Mouse (Mus musculus): ENCODE data around the gene Metap1d. TPM values are rescaled to one million over a fixed set of nuclear protein-coding genes. Genes with fewer than 3 reads are reported as not detected.

The Metap1d gene
- total RNA-seq, 2 experiments from 2014 or later, result 1.3 to 8.4 TPM

- ATAC-seq (replicated peaks; ENCODE audit: low FRiP score, poor library complexity, severe bottlenecking), result no peak
Observed at GRCm38 (mm10) chr2:71542227-71542815, 89.2 kb downstream of the Metap1d start.

DNA sequence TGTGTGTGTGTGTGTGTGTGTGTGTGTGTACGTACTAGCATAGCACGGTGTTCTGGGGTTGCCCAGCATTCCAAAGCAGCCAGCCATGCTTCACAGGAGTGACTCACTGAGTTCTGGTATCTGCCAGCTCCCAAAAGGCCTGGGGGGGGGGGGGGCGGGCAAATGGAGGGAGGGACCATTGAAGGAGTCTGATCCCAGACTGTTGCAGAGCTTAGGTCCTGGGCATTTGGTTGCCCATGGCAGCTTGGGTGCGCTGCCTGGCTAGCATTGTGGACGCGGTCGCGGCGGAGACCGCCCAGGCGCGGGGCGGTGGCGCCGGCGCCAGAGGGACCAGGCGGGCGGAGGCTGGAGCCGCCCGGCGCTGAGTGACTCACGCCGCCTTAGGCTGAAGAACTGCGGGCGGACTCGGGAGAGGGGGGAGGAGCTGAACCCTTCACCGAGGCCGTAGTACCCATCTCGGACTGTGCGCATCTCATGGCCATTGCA lies 89.8 kb downstream of the Metap1d start:
- ATAC-seq (replicated peaks; ENCODE audit: low FRiP score, poor library complexity, severe bottlenecking), result no peak

DNA sequence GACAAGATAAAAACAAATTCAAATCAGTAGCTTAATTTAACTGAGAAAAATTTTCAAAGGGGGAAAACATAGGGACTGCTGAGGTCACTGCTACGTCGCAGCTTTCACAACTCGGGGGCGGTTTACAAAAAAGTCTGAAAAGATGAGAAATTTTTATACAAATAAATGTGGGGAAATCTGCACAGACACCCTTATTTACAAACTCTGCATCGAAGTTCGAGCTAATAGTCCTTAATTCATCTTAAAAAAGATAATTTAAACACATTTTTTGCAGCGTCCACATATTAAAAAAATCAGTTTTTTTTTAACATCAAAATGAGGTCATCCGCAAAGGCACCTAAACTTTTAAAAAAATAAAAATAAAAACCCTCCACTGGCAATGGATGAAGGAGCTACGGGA lies 90.5 kb downstream of the Metap1d start:
- no peak for ATAC-seq (replicated peaks; ENCODE audit: low FRiP score, poor library complexity, severe bottlenecking)

DNA sequence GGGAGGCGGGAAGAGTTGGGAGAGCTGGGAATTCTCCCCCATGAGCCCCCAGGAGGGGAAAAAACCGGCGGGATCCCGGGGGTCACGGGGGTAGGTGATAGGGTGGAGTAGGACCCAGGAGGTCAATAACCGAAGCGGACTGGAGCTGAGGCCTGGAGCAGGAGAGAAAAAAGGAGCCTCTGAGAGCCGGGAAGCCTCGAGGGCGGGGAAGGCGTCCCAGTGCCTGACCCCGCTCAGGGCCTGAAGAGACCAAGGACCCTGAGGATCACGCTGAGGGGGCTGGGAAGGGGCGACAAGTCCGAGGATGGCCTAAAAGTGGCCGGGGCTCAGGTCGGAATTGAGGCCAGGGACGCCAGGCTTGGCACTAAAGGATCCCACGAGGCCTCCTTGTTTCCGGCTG lies 90.9 kb downstream of the Metap1d start:
- ATAC-seq (replicated peaks; ENCODE audit: low FRiP score, poor library complexity, severe bottlenecking), result no peak

DNA sequence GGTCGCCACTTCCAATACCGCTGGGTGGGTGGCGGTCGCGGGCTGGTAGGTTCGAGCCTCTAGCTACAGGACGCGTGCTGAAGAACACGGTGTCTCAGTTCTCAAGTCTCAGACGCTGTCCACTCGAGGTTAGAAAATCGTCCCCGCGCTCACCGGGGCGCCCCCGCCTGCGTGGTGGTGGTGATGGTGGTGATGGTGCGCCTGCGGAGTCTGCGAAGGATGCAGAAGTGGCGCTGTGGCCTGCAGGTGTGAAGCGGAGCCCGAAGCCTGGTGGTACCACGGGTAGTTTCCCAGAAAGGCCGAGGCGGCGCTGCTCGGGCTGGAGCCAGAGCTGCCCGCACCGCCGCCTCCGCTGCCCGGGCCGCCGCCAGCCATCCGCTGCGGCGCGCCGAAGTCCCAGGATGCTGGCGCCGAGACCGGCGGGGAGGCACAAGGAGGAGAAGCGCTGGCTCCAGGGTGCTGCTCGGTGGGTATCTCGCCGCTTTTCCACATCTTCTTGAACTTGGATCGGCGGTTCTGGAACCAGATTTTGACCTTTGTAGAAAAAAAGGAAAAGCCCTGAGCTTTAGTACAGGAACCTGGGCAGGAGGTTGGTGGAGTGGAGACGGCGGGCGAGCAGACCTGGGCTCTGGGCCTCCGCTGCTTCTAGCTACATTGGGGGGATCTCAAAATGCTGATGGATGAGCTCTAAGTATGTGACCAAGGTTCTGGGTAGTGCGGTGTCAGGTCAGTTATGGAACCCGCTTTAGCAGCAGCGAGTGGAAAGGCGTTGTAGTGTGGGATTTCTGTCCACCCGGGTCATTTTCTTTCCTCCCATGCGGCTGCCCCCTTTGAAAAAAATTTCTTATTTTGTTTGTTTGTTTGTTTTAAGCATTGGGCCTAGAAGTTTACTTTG lies 91.6 kb downstream of the Metap1d start:
- ATAC-seq (replicated peaks; ENCODE audit: low FRiP score, poor library complexity, severe bottlenecking), result no peak

DNA sequence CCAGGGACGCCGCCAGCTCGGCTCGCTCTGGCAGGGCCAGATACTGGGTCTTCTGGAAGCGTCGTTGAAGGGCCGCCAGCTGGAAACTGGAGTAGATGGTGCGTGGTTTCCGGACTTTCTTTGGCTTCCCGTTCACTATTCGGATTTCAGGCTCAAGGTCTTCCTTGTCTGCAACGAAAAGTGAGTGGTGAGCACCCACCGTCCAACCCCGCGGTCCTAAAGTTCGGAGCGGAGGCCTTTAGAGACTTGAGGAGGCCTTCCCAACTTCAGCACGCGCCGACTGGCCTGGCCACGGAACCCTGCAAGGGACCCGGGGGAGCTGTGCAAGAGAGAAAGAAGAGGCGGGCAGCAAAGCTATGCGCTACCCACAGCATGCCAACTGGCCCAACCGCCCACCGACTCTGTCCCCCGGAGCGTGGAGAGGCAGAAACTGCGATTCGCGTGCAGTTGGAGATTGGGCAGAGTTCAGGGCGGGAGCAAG lies 92.4 kb downstream of the Metap1d start:
- no peak for ATAC-seq (replicated peaks; ENCODE audit: low FRiP score, poor library complexity, severe bottlenecking)

- no peak for ATAC-seq (replicated peaks; ENCODE audit: low FRiP score, poor library complexity, severe bottlenecking)
Observed at GRCm38 (mm10) chr2:71545882-71546639, 93.0 kb downstream of the Metap1d start.

- no peak for ATAC-seq (replicated peaks; ENCODE audit: low FRiP score, poor library complexity, severe bottlenecking)
Observed at GRCm38 (mm10) chr2:71546640-71547071, 93.6 kb downstream of the Metap1d start, which contains the start of gene Dlx2. Dlx2 (minus strand) TSS chr2:71546754.

- ATAC-seq (replicated peaks; ENCODE audit: low FRiP score, poor library complexity, severe bottlenecking), result 0 out of 2 replicates have a peak, but pooled peaks have one; percentile 68
Observed at GRCm38 (mm10) chr2:71547829-71548228, 94.8 kb downstream of the Metap1d start.

DNA sequence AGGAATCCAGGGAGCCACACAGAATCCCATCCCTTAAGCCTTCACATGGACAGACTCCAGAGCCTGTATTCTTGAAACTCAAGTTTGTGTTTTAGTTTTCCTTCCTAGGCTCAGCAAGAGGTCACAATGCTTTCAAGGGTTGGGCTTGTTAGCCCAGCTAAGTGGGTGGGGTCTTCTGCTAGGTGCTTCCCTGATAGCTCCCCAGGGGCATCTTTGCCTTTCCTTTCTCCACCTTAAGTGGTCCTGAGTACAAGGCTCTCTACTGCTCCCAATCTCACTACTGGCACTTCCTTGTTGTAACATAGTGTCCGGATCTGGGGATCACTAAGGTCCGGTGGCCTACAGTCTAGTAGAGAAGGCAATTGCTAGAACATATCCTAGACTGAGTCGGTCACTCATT lies 97.3 kb downstream of the Metap1d start:
- ATAC-seq (replicated peaks; ENCODE audit: low FRiP score, poor library complexity, severe bottlenecking), result no peak

GRCm38 (mm10) chr2:71551704-71552103 lies 98.6 kb downstream of the Metap1d start:
- no peak for ATAC-seq (replicated peaks; ENCODE audit: low FRiP score, poor library complexity, severe bottlenecking)

DNA sequence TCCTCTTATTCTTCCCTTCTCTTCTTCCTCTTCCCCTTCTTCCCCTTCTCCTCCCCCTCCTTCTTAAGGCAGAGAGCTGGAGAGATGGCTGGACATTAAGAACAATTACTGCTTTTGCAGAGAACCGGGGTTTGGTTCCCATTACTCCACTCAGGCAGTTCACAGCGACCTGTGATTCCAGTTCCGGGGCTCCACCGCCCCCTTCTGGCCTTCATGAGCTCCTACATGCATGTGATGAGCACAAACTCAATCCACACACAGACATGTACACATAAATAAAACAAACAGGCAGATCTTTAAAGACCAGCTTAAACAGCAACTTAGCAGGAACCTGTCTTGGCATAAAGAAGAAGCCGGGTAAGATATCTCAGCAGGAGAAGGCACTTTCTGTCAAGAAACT lies 103.0 kb downstream of the Metap1d start:
- no peak for ATAC-seq (replicated peaks; ENCODE audit: low FRiP score, poor library complexity, severe bottlenecking)

GRCm38 (mm10) chr2:71566466-71566865 lies 113.4 kb downstream of the Metap1d start:
- no peak for ATAC-seq (replicated peaks; ENCODE audit: low FRiP score, poor library complexity, severe bottlenecking)

DNA sequence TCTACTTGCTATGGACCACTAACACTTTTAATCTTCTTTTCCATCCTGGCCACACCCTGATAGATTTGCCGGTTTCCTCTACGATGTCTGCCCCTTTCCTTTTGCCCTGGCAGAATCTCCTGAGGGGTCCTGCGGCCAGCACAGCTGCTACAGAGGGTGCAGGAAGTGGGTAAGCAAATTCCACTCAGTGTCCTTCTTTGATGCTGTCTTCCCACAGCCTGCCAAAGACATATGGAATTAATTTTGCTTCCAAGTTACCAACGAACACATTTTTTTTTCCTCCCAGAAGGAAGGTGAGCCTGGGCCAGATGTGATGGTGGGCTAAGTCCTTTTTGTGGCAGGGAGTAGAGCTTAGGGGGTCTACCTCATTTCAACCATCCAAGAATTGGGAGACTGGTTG lies 120.7 kb downstream of the Metap1d start:
- no peak for ATAC-seq (replicated peaks; ENCODE audit: low FRiP score, poor library complexity, severe bottlenecking)

Other genes with a start within 250 kb of the Metap1d start
- gene Dync1i2, start 241.6 kb upstream of the Metap1d start, total RNA-seq (2015; ENCODE audit: low replicate concordance), result 42.7 and 43.7 TPM in 2 replicates
- 43.8 and 50.0 TPM in 2 replicates for gene Dync1i2, start 241.6 kb upstream of the Metap1d start, total RNA-seq (2017; ENCODE audit: low replicate concordance)
- gene Slc25a12, start 85.5 kb upstream of the Metap1d start, total RNA-seq (2015; ENCODE audit: low replicate concordance), result 5.8 and 11.5 TPM in 2 replicates
- gene Slc25a12, start 85.5 kb upstream of the Metap1d start, total RNA-seq (2017; ENCODE audit: low replicate concordance), result 11.6 and 13.2 TPM in 2 replicates
- 35.3 and 48.4 TPM in 2 replicates for gene Hat1, start 64.3 kb upstream of the Metap1d start, total RNA-seq (2015; ENCODE audit: low replicate concordance)
- 43.7 and 65.2 TPM in 2 replicates for gene Hat1, start 64.3 kb upstream of the Metap1d start, total RNA-seq (2017; ENCODE audit: low replicate concordance)
- not detected in 2 replicates for gene Dlx1, start 74.8 kb downstream of the Metap1d start, total RNA-seq (2015; ENCODE audit: low replicate concordance)
- gene Dlx1, start 74.8 kb downstream of the Metap1d start, total RNA-seq (2017; ENCODE audit: low replicate concordance), result not detected in 2 replicates
- gene Dlx2, start 93.5 kb downstream of the Metap1d start, total RNA-seq (2015; ENCODE audit: low replicate concordance), result not detected in 2 replicates
- gene Dlx2, start 93.5 kb downstream of the Metap1d start, total RNA-seq (2017; ENCODE audit: low replicate concordance), result not detected in 2 replicates